Mouse (Mus musculus) left cerebral cortex, postnatal 4 days (tissue): Measurements from ENCODE around the gene Gm20823. TPM values are rescaled to one million over a fixed set of nuclear protein-coding genes. Genes with fewer than 3 reads are reported as not detected.
"Not testable (repeated sequence)": the region's sequence is repeated elsewhere in the genome, so short reads cannot be mapped to it uniquely, and the experiment has no call there.

Experiments
- DNase-seq: peaks from one replicate; pipeline ENCODE4 v3.0.0-alpha.2; 2022
- intact Hi-C: fragments of 180-260 bp; cut with DNase I; formaldehyde crosslinking; loops from one replicate; pipeline ENCODE4 v1.15.1; 2025
- total RNA-seq, 2 experiments: library from RNA; stranded (reverse); gene quantifications; 2 replicates each; pipeline ENCODE4 v1.2.3; 2021

Gm20823 gene
- total RNA-seq = not detected

DNA sequence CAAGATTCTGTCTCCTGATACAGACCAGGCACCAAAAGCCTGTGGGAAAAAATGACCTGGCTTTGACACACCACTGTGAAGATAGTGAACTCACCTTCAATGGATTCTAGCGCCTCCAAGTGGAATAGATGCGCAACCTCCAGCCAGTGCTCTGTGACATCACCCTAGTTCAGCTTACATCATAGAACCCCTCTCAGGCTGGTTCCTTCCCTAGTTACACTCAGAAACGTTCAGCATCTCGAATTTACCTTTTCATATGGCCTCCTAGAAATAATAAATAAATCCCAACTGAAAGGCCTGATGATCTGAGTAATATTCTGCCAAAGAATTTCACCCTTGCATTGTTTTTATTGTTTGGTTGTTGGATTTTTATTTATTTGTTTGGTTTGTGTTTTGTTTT is at the start of gene Gm20823:
TSS of gene Gm20823 (minus strand) at position 101 of the 400 bp plus-strand sequence.
- intact Hi-C loops = not testable (repeated sequence)

More for the DNA sequence above, at the start of gene Gm20823:
- DNase-seq = not testable (repeated sequence)
